Mouse (Mus musculus) heart, adult 2 months (tissue): ENCODE data around the gene Rgl1. TPM values are rescaled to one million over a fixed set of nuclear protein-coding genes. Genes with fewer than 3 reads are reported as not detected.

Experiments used
- DNase-seq, 2 experiments: peaks; one replicate each; pipeline ENCODE4 v3.0.0; 2021
- H3K27ac ChIP-seq: fragments of 200-600 bp; 2 replicates; pipeline ENCODE4 v1.8.1; 2022
- H3K27me3 ChIP-seq: fragments of 200-500 bp; 2 replicates; pipeline ENCODE4 v1.6.1; 2012; ENCODE audit warnings: mild to moderate bottlenecking, low read length, inconsistent platforms, mixed read lengths; ENCODE audit not compliant: control insufficient read depth, insufficient read depth
- H3K36me3 ChIP-seq: fragments of 200-500 bp; 2 replicates; pipeline ENCODE4 v1.6.1; 2012; ENCODE audit warnings: low read length, inconsistent platforms; ENCODE audit not compliant: control insufficient read depth, insufficient read depth
- H3K4me1 ChIP-seq: fragments of 200-500 bp; 2 replicates; pipeline ENCODE4 v1.6.1; 2011; ENCODE audit warnings: low read length; ENCODE audit not compliant: control insufficient read depth, insufficient read depth
- H3K4me3 ChIP-seq: fragments of 200-600 bp; 2 replicates; pipeline ENCODE4 v1.8.1; 2022
- H3K79me2 ChIP-seq: fragments of 200-500 bp; replicated peaks from 2 replicates; pipeline ENCODE4 v1.6.1; 2012; ENCODE audit warnings: mild to moderate bottlenecking, inconsistent platforms, low read length, moderate library complexity, mixed read lengths; ENCODE audit not compliant: control insufficient read depth, insufficient read depth
- H3K9ac ChIP-seq: fragments of 200-500 bp; 2 replicates; pipeline ENCODE4 v1.6.1; 2012; ENCODE audit warnings: low read depth, mild to moderate bottlenecking, control low read depth, inconsistent platforms, low read length, mixed read lengths
- CTCF ChIP-seq: fragments of 200-600 bp; IDR thresholded peaks from 2 replicates; pipeline ENCODE4 v1.8.1; 2022; ENCODE audit warnings: antibody characterized with exemption, mild to moderate bottlenecking, moderate library complexity
- EP300 ChIP-seq: fragments of 200-500 bp; IDR thresholded peaks from 2 replicates; pipeline ENCODE4 v1.6.1; 2011; ENCODE audit warnings: low read depth, low read length, control low read depth; ENCODE audit not compliant: insufficient read depth
- POLR2A ChIP-seq: fragments of 200-500 bp; IDR thresholded peaks from 2 replicates; pipeline ENCODE4 v1.6.1; 2011; ENCODE audit warnings: mild to moderate bottlenecking, low read depth, low read length, control low read depth; ENCODE audit not compliant: insufficient read depth
- WGBS: fragments of 180-500 bp; shearing (Covaris S2); methylation state at CpG from one replicate; pipeline ENCODE4 v1.1.7; 2018; 5-methylcytosine and 5-hydroxymethylcytosine counted together
- intact Hi-C: fragments of 180-260 bp; cut with DNase I; formaldehyde crosslinking; loops from one replicate; pipeline ENCODE4 v1.15.1; 2025
- polyA plus RNA-seq: library from polyadenylated mRNA; depleted of rRNA; stranded (reverse); fragments of >200 nt; gene quantifications from 2 replicates; pipeline ENCODE4 v1.2.3, GENCODE M21; 2012
- total RNA-seq, 2 experiments: library from RNA; stranded (reverse); gene quantifications; 2 replicates each; pipeline ENCODE4 v1.2.3; 2021

Gene Rgl1
- total and polyA plus RNA-seq, 3 experiments = 14.9 to 33.2 (median 28.4) TPM

GRCm38 (mm10) chr1:152726095-152726494 is 40.1 kb downstream of the Rgl1 start:
- peaks cover 2% of the 10 kb centered on the region for H3K4me1 ChIP-seq
- H3K4me3 ChIP-seq = no peak overlapping the region
- no peaks in the 10 kb centered on the region for H3K79me2 ChIP-seq
- WGBS = 66% methylated on average over 3 of the region's 3 CpGs
- H3K27me3 ChIP-seq = no peaks in the 10 kb centered on the region
- no peak for DNase-seq
- TF ChIP-seq EP300 = no peak
- TF ChIP-seq POLR2A = no peak
- TF ChIP-seq CTCF = no peak
- H3K36me3 ChIP-seq = no peaks in the 10 kb centered on the region
- intact Hi-C loops = loop anchor here (5.0 kb wide), 1 partner anchor 41 kb away; the partner anchor contains the start of genes Arpc5 and Rgl1
- H3K9ac ChIP-seq = no peak overlapping the region
- H3K27ac ChIP-seq = no peak overlapping the region

- Histone ChIP-seq H3K4me3 (no peak overlapping the region), H3K4me1 (peaks cover 2% of the 10 kb centered on the region), H3K9ac (no peak overlapping the region), H3K36me3 (no peaks in the 10 kb centered on the region), H3K79me2 (no peaks in the 10 kb centered on the region), H3K27me3 (no peaks in the 10 kb centered on the region), H3K27ac (no peak overlapping the region)
- intact Hi-C loops = loop anchor here (2.0 kb wide), 1 partner anchor 23 kb away; no protein-coding TSS in a partner anchor
- TF ChIP-seq CTCF = peak; percentile 90
- TF ChIP-seq EP300 = no peak
- TF ChIP-seq POLR2A = no peak
- DNase-seq = no peak
Observed at GRCm38 (mm10) chr1:152724286-152724685, 41.9 kb downstream of the Rgl1 start.

GRCm38 (mm10) chr1:152721535-152722198 is 44.5 kb downstream of the Rgl1 start:
- H3K4me1 ChIP-seq = no peaks in the 10 kb centered on the region
- intact Hi-C loops = no loop called here
- 72% methylated on average over 11 of the region's 11 CpGs for WGBS
- no peak overlapping the region for H3K27ac ChIP-seq
- no peaks in the 10 kb centered on the region for H3K27me3 ChIP-seq
- H3K79me2 ChIP-seq = no peaks in the 10 kb centered on the region
- no peak for DNase-seq
- TF ChIP-seq POLR2A (no peak), EP300 (0 out of 2 replicates have a peak, but pooled peaks have one; percentile 31)
- no peaks in the 10 kb centered on the region for H3K36me3 ChIP-seq
- H3K9ac ChIP-seq = no peak overlapping the region
- no peak overlapping the region for H3K4me3 ChIP-seq

GRCm38 (mm10) chr1:152720969-152721368 is 45.2 kb downstream of the Rgl1 start:
- Histone ChIP-seq H3K9ac (no peak overlapping the region), H3K36me3 (no peaks in the 10 kb centered on the region), H3K27me3 (no peaks in the 10 kb centered on the region), H3K79me2 (no peaks in the 10 kb centered on the region), H3K4me1 (no peaks in the 10 kb centered on the region), H3K4me3 (no peak overlapping the region), H3K27ac (no peak overlapping the region)
- intact Hi-C loops = no loop called here
- no peak for TF ChIP-seq CTCF
- TF ChIP-seq EP300 = no peak
- no peak for TF ChIP-seq POLR2A
- WGBS = 30% methylated on average over 4 of the region's 4 CpGs
- DNase-seq = no peak

GRCm38 (mm10) chr1:152718200-152718599 is 48.0 kb downstream of the Rgl1 start:
- no peak for DNase-seq
- no peak overlapping the region for H3K27ac ChIP-seq

GRCm38 (mm10) chr1:152717329-152717728 is 48.8 kb downstream of the Rgl1 start:
- H3K4me1 ChIP-seq = no peaks in the 10 kb centered on the region
- no peaks in the 10 kb centered on the region for H3K27me3 ChIP-seq
- no peak overlapping the region for H3K27ac ChIP-seq
- H3K36me3 ChIP-seq = no peaks in the 10 kb centered on the region
- WGBS = 82% methylated on average over 1 of the region's 1 CpGs
- no peak overlapping the region for H3K4me3 ChIP-seq
- no peaks in the 10 kb centered on the region for H3K79me2 ChIP-seq
- no peak overlapping the region for H3K9ac ChIP-seq
- intact Hi-C loops = no loop called here
- no peak for DNase-seq
- no peak for TF ChIP-seq POLR2A
- no peak for TF ChIP-seq CTCF
- TF ChIP-seq EP300 = no peak

More at GRCm38 (mm10) chr1:152718200-152718599, 48.0 kb downstream of the Rgl1 start:
- WGBS = 49% methylated on average over 6 of the region's 6 CpGs
- TF ChIP-seq EP300 = no peak
- no peak for TF ChIP-seq CTCF
- no peak for TF ChIP-seq POLR2A
- Histone ChIP-seq H3K4me3 (no peak overlapping the region), H3K27me3 (no peaks in the 10 kb centered on the region), H3K79me2 (no peaks in the 10 kb centered on the region), H3K9ac (no peak overlapping the region), H3K36me3 (no peaks in the 10 kb centered on the region), H3K4me1 (no peaks in the 10 kb centered on the region)
- intact Hi-C loops = no loop called here
